Mouse (Mus musculus) embryonic facial prominence, embryonic 11.5 days (tissue): ENCODE data around the gene Exosc5. TPM values are rescaled to one million over a fixed set of nuclear protein-coding genes. Genes with fewer than 3 reads are reported as not detected.

ENCODE experiments used
- ATAC-seq: fragments of 200-750 bp; cut with Nextera tagmentation; replicated peaks from 2 replicates; pipeline ENCODE4 v1.8.0; 2017; ENCODE audit warnings: low read depth; ENCODE audit not compliant: insufficient number of reproducible peaks, low FRiP score, low TSS enrichment
- DNase-seq: peaks from one replicate; pipeline ENCODE4 v3.0.0-alpha.2; 2015; ENCODE audit warnings: low spot score
- H3K27ac ChIP-seq: fragments of 300-500 bp; sonication (generic); replicated peaks from 2 replicates; pipeline ENCODE4 v1.5.1; 2014; ENCODE audit warnings: mild to moderate bottlenecking, low read depth, low read length, control low read depth
- H3K27me3 ChIP-seq: fragments of 300-500 bp; sonication (generic); 2 replicates; pipeline ENCODE4 v1.6.1; 2014; ENCODE audit warnings: mild to moderate bottlenecking, low read length, moderate library complexity, mixed read lengths; ENCODE audit not compliant: control insufficient read depth, insufficient read depth
- H3K36me3 ChIP-seq: fragments of 300-500 bp; sonication (generic); replicated peaks from 2 replicates; pipeline ENCODE4 v1.6.1; 2014; ENCODE audit warnings: low read depth, mild to moderate bottlenecking, low read length, moderate library complexity, mixed read lengths; ENCODE audit not compliant: control insufficient read depth, insufficient read depth
- H3K4me1 ChIP-seq: fragments of 300-500 bp; sonication (generic); 2 replicates; pipeline ENCODE4 v1.6.1; 2014; ENCODE audit warnings: low read length, mixed read lengths; ENCODE audit not compliant: control insufficient read depth, insufficient read depth
- H3K4me2 ChIP-seq: fragments of 300-500 bp; sonication (generic); 2 replicates; pipeline ENCODE4 v1.6.1; 2014; ENCODE audit warnings: low read depth, mild to moderate bottlenecking, control low read depth, low read length, moderate library complexity
- H3K4me3 ChIP-seq: fragments of 300-500 bp; sonication (generic); 2 replicates; pipeline ENCODE4 v1.5.1; 2014; ENCODE audit warnings: low read depth, low read length, control low read depth
- H3K9ac ChIP-seq: fragments of 300-500 bp; sonication (generic); replicated peaks from 2 replicates; pipeline ENCODE4 v1.6.1; 2014; ENCODE audit warnings: mild to moderate bottlenecking, control low read depth, low read length
- H3K9me3 ChIP-seq: fragments of 300-500 bp; sonication (generic); replicated peaks from 2 replicates; pipeline ENCODE4 v1.6.1; 2016; ENCODE audit warnings: mild to moderate bottlenecking, low read length, inconsistent platforms, mixed read lengths; ENCODE audit not compliant: control insufficient read depth
- WGBS: fragments of 180-500 bp; shearing (Covaris S2); extraction: QIAGEN DNeasy Blood & Tissue Kit; methylation state at CpG from one replicate; pipeline ENCODE4 v1.1.7; 2014; 5-methylcytosine and 5-hydroxymethylcytosine counted together
- polyA plus RNA-seq: library from polyadenylated mRNA; unstranded; fragments of >200 nt; fragmentation: Nextera tagmentation; extraction: Ambion mirVana; gene quantifications from 2 replicates; pipeline ENCODE4 v1.2.1, GENCODE M21; 2014

Exosc5 gene
- polyA plus RNA-seq = 63.1 and 69.5 TPM in 2 replicates

DNA sequence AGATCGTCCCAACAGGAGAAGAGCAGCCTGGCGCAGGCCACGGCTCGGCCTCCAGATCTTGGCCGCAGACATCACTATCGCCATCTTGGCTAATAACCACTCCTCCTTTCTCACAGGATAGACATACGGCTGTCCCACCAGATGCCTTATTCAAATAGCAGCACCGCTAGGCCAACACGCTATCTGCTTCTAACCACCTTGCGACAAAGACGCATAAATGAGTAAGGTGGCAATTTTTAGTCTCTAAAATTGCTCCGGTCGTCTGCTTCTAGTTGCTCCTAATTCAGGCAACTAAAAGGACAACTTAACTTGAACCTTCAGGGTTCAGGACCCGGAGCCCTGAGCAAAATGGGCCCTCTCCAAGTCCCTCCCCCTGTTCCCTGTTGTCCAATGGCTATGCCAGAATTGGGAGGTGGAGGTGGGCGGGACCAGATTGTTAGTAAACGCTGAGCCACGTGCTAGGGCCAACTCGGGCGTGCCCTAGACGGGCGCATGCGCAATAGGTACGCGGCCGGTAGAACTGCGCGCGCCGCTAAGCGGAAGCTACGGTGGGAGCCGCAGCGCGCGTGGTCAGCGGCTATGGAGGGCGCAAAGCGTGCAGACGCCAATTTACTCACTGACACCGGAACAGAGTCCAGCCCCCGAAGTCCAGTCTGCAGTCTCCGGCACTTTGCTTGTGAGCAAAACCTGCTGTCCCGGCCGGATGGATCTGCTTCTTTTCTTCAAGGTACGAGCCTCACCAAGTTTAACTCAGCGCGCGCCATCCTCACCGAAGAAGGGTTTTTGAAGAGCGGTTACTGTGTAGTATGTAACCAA is at the start of gene Exosc5, which contains the start of gene Bckdha:
Exosc5 (plus strand) TSS at position 508 of the 816 bp plus-strand sequence.
Bckdha (minus strand) TSS at position 325 of the 816 bp plus-strand sequence.
- H3K27ac ChIP-seq = no peak within 1 kb of the TSS
- DNase-seq (peak; percentile 100), ATAC-seq (peak; percentile 97)
- H3K4me1 ChIP-seq = no peaks in the 10 kb centered on the region
- H3K4me3 ChIP-seq = peak within 1 kb of the TSS; percentile 48
- peak within 1 kb of the TSS; percentile 65 for H3K4me2 ChIP-seq
- H3K9ac ChIP-seq = peak within 1 kb of the TSS; percentile 64
- no peaks in the 10 kb centered on the region for H3K27me3 ChIP-seq
- WGBS = under 1% methylated on average over 50 of the region's 50 CpGs
- H3K9me3 ChIP-seq = no peaks in the 10 kb centered on the region
- no peaks in the 10 kb centered on the region for H3K36me3 ChIP-seq

- H3K4me3 ChIP-seq = no peak overlapping the region
- DNase-seq (no peak), ATAC-seq (no peak)
- no peaks in the 10 kb centered on the region for H3K36me3 ChIP-seq
- H3K9me3 ChIP-seq = no peaks in the 10 kb centered on the region
- no peak overlapping the region for H3K27ac ChIP-seq
- H3K4me2 ChIP-seq = no peak overlapping the region
- WGBS = 38% methylated on average over 6 of the region's 6 CpGs
- H3K4me1 ChIP-seq = no peaks in the 10 kb centered on the region
- no peaks in the 10 kb centered on the region for H3K27me3 ChIP-seq
- no peak overlapping the region for H3K9ac ChIP-seq
Measured at GRCm38 (mm10) chr7:25610056-25610455, 48.9 kb upstream of the Exosc5 start.

DNA sequence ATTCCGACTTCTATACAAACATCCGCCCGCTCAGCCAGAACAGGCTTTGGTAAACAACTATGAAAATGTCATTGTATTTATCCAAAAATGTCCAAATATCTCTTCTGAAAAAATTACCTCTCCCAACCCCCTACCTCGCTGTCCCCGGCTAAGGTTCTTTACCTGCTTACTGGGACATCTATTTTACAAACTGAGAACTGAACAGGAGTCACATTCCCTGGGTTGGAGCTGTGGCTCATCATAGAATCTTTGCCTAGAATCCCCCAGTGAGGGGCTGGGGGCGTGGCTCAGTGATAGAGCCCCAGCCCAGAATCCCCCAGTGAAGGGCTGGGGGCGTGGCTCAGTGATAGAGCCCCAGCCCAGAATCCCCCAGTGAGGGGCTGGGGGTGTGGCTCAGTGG is 47.5 kb upstream of the Exosc5 start:
- DNase-seq (no peak), ATAC-seq (no peak)
- H3K4me3 ChIP-seq = no peak overlapping the region
- H3K9ac ChIP-seq = no peak overlapping the region
- no peaks in the 10 kb centered on the region for H3K4me1 ChIP-seq
- H3K27me3 ChIP-seq = no peaks in the 10 kb centered on the region
- H3K27ac ChIP-seq = no peak overlapping the region
- H3K4me2 ChIP-seq = no peak overlapping the region
- no peaks in the 10 kb centered on the region for H3K9me3 ChIP-seq
- no peaks in the 10 kb centered on the region for H3K36me3 ChIP-seq
- WGBS = 42% methylated on average over 7 of the region's 7 CpGs

DNA sequence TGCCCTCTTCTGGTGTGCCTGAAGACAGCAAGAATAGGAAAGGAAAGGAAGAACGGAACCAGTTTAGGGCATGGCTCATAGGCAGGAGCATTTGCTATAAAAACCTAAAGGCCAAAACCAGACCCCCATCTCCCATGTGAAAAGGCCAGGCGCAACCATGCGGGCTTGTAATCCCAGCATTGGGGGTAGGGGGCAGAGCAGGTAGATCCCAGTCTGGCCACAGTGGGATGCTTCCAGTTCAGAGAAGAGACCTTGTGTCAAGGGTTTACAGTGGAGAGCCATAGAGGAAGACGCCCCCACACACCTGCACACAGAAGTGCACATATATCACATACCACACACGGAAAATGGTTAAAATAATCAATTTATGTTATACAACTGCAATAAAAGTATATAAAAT is 44.9 kb upstream of the Exosc5 start:
- Histone ChIP-seq H3K27ac (no peak overlapping the region), H3K4me1 (no peaks in the 10 kb centered on the region), H3K36me3 (no peaks in the 10 kb centered on the region), H3K9me3 (no peaks in the 10 kb centered on the region), H3K9ac (no peak overlapping the region), H3K27me3 (no peaks in the 10 kb centered on the region), H3K4me3 (no peak overlapping the region), H3K4me2 (no peak overlapping the region)
- 88% methylated on average over 5 of the region's 5 CpGs for WGBS
- DNase-seq (no peak), ATAC-seq (no peak)

DNA sequence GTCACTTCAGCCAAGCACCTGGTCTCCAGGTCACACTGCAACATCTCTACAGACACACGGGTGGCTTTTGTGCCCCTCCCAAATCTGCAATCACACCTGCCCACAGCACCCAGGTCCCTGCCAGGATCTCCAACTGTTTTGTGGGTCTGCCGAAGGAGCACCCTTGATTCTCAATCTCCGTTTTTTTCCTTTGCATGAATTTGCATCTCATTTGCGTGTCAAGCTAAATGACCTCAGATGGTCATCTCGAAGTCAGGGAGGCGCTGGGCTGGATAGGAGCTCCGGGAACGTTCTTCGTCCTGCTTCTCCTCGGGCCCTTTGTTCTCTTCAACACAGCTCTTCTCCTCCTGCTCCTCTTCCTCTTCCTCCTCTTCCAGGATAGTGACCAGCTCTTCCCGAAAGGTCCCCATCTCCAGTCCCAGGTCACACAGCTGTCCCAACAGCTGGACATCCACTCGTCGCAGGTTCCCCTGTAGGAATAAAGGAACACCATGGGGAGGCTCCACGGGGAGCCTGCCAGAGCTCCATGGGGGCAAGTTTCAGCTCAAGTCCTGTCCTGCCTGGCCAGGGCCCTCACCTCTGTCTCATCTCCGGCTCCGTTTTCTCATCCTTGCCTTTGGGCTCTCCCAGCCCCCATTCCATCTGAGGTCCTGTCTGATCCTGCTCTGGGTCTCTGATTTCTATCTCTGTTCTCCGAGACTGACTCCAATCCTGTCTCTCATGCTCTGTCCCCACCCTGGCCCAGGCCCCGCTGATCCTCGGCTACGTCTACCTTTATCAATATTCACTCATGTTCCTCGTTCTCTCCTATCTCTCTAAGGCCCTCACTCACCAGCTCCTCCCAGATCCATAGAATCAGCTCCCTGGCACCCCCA is 43.9 kb upstream of the Exosc5 start:
- H3K4me3 ChIP-seq = no peak overlapping the region
- no peaks in the 10 kb centered on the region for H3K36me3 ChIP-seq
- no peaks in the 10 kb centered on the region for H3K27me3 ChIP-seq
- ATAC-seq (no peak), DNase-seq (no peak)
- WGBS = 69% methylated on average over 21 of the region's 21 CpGs
- no peak overlapping the region for H3K27ac ChIP-seq
- H3K9ac ChIP-seq = no peak overlapping the region
- no peaks in the 10 kb centered on the region for H3K9me3 ChIP-seq
- no peak overlapping the region for H3K4me2 ChIP-seq
- no peaks in the 10 kb centered on the region for H3K4me1 ChIP-seq

DNA sequence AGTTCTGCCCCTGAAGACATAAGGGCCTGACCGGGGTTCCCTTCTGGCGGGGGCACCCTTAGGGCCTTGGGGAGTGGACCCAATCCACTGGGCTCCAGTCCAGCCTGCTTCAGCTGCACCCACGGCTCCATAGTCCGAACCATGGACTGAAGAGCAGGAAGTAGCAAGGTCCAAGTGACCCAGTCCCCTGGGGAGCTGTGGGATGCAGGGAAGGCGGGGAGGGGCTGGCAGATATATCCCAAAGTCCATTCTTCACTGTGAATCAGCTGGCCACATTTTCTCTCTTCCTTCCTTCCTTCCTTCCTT is 43.3 kb upstream of the Exosc5 start, which contains the start of gene Erich4:
Erich4 (minus strand) TSS at position 187 of the 306 bp plus-strand sequence.
- Histone ChIP-seq H3K4me3 (no peak within 1 kb of the TSS), H3K36me3 (no peaks in the 10 kb centered on the region), H3K9ac (no peak within 1 kb of the TSS), H3K9me3 (no peaks in the 10 kb centered on the region), H3K27me3 (no peaks in the 10 kb centered on the region), H3K27ac (no peak within 1 kb of the TSS), H3K4me1 (no peaks in the 10 kb centered on the region), H3K4me2 (no peak within 1 kb of the TSS)
- ATAC-seq = no peak
- DNase-seq = no peak
- WGBS = 84% methylated on average over 5 of the region's 5 CpGs

GRCm38 (mm10) chr7:25617376-25618160 is 41.4 kb upstream of the Exosc5 start:
- Histone ChIP-seq H3K27ac (no peak overlapping the region), H3K4me1 (no peaks in the 10 kb centered on the region), H3K9ac (no peak overlapping the region), H3K36me3 (no peaks in the 10 kb centered on the region; the same call in 1 of the 2 replicates), H3K4me2 (no peak overlapping the region), H3K9me3 (no peaks in the 10 kb centered on the region), H3K27me3 (no peaks in the 10 kb centered on the region), H3K4me3 (no peak overlapping the region)
- no peak for ATAC-seq
- no peak for DNase-seq
- 85% methylated on average over 10 of the region's 10 CpGs for WGBS
